Mouse (Mus musculus): Measurements from ENCODE around the gene Ier5l. TPM values are rescaled to one million over a fixed set of nuclear protein-coding genes. Genes with fewer than 3 reads are reported as not detected.

The Ier5l gene
- polyA plus RNA-seq, 1 experiment: 14.6 TPM

GRCm38 (mm10) chr2:30442498-30442890, 31.5 kb downstream of the Ier5l start:
- DNase-seq (ENCODE audit: extremely low spot score in 1 of 2, low spot score in 1 of 2): no peak

GRCm38 (mm10) chr2:30441518-30442497, 32.2 kb downstream of the Ier5l start:
- DNase-seq (ENCODE audit: extremely low spot score in 1 of 2, low spot score in 1 of 2): peak; percentile 69 to 84

GRCm38 (mm10) chr2:30440701-30441517, 33.1 kb downstream of the Ier5l start:
- DNase-seq (ENCODE audit: extremely low spot score in 1 of 2, low spot score in 1 of 2): peak in 1 of 2 experiments; percentile 86

- peak in 1 of 2 experiments; percentile 49 for DNase-seq (ENCODE audit: extremely low spot score in 1 of 2, low spot score in 1 of 2)
Measured at GRCm38 (mm10) chr2:30440211-30440700, 33.8 kb downstream of the Ier5l start.

- DNase-seq (ENCODE audit: extremely low spot score in 1 of 2, low spot score in 1 of 2): no peak
Measured at GRCm38 (mm10) chr2:30439631-30440030, 34.4 kb downstream of the Ier5l start.

DNA sequence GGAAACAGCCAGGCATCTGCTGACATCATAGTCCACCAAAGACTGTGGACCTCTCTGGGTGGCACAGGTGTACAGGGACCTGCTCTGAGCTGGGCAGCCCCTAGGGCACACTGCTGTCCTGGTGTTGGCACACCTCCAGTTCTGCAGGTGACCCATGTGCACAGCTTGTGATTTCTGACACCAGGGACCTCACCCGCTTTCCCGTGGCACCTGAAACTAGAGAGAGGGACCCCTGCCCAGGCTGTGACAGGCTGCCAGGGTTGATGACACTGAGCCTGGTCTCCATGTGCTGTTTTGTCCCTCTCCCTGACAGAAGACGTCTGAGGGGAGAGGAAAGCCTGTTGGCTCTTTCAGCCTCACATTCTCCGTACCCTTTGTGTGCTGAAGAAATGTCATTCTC, 36.2 kb downstream of the Ier5l start:
- DNase-seq (ENCODE audit: extremely low spot score in 1 of 2, low spot score in 1 of 2): no peak

- DNase-seq (ENCODE audit: extremely low spot score in 1 of 2, low spot score in 1 of 2): no peak
Measured at GRCm38 (mm10) chr2:30436809-30437208, 37.2 kb downstream of the Ier5l start.

DNA sequence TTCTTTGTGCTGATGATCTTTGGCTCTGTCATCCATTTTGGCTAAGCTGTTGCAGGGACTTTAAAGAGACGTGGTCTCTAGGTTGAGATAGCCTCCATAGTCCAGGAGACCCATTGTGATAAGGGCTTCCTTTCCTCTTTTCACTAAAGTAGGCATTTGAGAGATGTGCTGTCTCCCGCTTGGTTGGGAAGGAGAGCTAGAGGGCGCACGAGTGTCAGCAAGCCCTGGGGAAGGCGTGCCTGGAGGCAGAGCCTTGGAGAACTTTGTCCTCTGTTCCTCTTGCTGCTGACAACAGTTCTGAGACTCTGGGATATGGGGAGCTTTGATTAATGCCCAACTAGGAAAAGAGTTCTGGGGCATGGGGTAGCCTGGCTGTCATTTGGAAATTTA, 37.9 kb downstream of the Ier5l start:
- no peak for DNase-seq (ENCODE audit: extremely low spot score in 1 of 2, low spot score in 1 of 2)

GRCm38 (mm10) chr2:30435326-30436155, 38.5 kb downstream of the Ier5l start:
- peak in 1 of 2 experiments; percentile 87 for DNase-seq (ENCODE audit: extremely low spot score in 1 of 2, low spot score in 1 of 2)

- DNase-seq (ENCODE audit: extremely low spot score in 1 of 2, low spot score in 1 of 2): no peak
Measured at GRCm38 (mm10) chr2:30429156-30429555, 44.9 kb downstream of the Ier5l start.

Other genes with a start within 250 kb of the Ier5l start
- gene Lrrc8a, start 236.5 kb downstream of the Ier5l start, polyA plus RNA-seq (2012; rRNA removed): 35.1 and 35.7 TPM in 2 replicates
- 22.6 and 24.8 TPM in 2 replicates for gene Gm28035, start 233.7 kb downstream of the Ier5l start, polyA plus RNA-seq (2012; rRNA removed)
- 33.8 and 34.0 TPM in 2 replicates for gene Phyhd1, start 208.0 kb downstream of the Ier5l start, polyA plus RNA-seq (2012; rRNA removed)
- gene Gm28038, start 193.2 kb downstream of the Ier5l start, polyA plus RNA-seq (2012; rRNA removed): not detected in 2 replicates
- 14.3 and 16.3 TPM in 2 replicates for gene Dolk, start 187.9 kb downstream of the Ier5l start, polyA plus RNA-seq (2012; rRNA removed)
- 18.3 and 19.4 TPM in 2 replicates for gene Nup188, start 187.8 kb downstream of the Ier5l start, polyA plus RNA-seq (2012; rRNA removed)
- gene Sh3glb2, start 114.9 kb downstream of the Ier5l start, polyA plus RNA-seq (2012; rRNA removed): 569 and 584 TPM in 2 replicates
- 80.9 and 86.8 TPM in 2 replicates for gene Miga2, start 110.0 kb downstream of the Ier5l start, polyA plus RNA-seq (2012; rRNA removed)
- 40.2 and 45.8 TPM in 2 replicates for gene Dolpp1, start 82.0 kb downstream of the Ier5l start, polyA plus RNA-seq (2012; rRNA removed)
- 46.7 and 53.1 TPM in 2 replicates for gene Crat, start 58.4 kb downstream of the Ier5l start, polyA plus RNA-seq (2012; rRNA removed)
- 155 and 161 TPM in 2 replicates for gene Ptpa, start 58.2 kb downstream of the Ier5l start, polyA plus RNA-seq (2012; rRNA removed)
- gene Cstad, start 120.8 kb upstream of the Ier5l start, polyA plus RNA-seq (2012; rRNA removed): 4.2 and 5.7 TPM in 2 replicates

Measured in frontal cortex, adult 2 months (tissue).